Mouse (Mus musculus) megakaryocyte-erythroid progenitor cell, adult 5-6 weeks (primary cell): ENCODE data around the gene Ank2. TPM values are rescaled to one million over a fixed set of nuclear protein-coding genes. Genes with fewer than 3 reads are reported as not detected.

Experiments
- ATAC-seq: replicated peaks from 2 replicates; pipeline ENCODE4 v1.8.0; 2016; ENCODE audit warnings: mild to moderate bottlenecking, inconsistent platforms; ENCODE audit not compliant: severe bottlenecking, poor library complexity, low FRiP score, low TSS enrichment
- total RNA-seq, 2 experiments: library from RNA; stranded (forward) in 1 of 2; stranded (reverse) in 1 of 2; fragments of 200-1000, 215-1000 nt in 1 of 2; fragments of >200 nt in 1 of 2; fragmentation: Nextera tagmentation in 1 of 2; gene quantifications; 2 replicates each; pipeline ENCODE4 v1.2.3; 2014 to 2017

The Ank2 gene
- total RNA-seq, 2 experiments from 2014 or later: 0.38 TPM; not detected in 1

DNA sequence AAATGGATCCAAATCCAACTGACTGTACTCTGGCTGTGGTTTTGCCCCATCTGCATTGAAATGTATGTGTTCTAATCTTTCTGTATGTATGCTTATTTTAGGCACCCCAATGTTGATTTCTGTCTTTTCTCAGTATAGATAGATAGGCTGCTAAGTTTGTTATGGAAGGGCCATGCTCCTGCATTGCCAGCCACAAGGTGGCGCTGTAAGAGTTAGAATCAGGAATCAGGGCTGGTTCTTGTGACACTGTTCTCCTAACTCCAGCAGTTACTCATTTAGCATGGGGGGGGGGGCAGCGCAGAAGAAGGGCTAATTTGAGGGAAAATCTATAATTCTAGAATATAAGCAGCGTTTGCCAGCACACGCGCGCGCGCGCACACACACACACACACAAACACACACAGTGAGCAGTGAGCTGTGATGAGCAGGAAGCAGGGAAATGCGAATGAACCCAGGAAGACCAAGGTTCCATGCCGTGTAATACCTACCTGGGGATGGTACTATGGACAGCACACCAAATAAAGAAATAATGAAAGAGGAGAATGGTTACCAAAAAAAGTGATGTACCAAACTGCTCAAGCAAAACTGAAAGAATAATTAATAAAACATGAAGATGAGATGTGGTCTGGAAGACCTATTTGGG is 520.3 kb downstream of the Ank2 start:
- 0 out of 2 replicates have a peak, but pooled peaks have one; percentile 73 for ATAC-seq

DNA sequence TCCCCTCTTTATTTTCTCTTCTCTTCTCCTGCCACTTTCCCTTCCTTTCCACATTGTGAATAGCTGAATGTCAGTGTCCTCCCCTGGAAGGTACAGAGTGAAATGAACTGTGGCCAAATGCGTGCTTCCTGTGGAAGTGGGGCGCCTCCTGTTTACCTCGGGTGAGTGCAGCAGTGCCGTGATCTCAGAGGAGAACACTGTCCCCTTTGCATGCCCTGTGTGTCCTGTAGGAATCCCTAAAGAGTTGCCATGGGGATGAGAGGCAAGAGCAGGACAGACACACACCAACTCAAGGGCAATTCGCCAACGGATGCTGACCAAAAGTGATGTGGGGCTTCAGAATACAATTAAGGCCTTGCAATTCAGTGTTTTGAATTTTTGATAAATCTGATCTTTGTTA is 521.8 kb downstream of the Ank2 start:
- ATAC-seq: no peak

DNA sequence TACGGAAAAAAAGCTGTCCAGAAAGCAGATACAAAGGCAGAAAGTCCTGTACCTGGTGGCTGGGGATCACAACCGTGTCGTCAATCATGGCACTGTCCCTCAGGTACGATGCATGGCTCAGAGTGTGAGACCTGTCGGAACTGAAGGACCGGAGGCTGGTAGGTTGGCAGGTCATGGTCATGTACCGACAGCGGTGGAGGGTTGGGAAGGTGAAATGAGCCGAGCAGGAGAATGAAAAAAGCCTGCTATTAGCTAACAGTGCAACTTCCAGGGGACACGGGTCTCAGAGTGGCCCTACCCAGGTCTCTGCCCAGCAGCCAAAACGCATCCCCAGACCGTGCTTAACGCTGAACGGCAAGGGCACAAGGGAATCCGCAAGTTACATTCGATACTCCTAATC is 522.4 kb downstream of the Ank2 start:
- ATAC-seq: no peak

DNA sequence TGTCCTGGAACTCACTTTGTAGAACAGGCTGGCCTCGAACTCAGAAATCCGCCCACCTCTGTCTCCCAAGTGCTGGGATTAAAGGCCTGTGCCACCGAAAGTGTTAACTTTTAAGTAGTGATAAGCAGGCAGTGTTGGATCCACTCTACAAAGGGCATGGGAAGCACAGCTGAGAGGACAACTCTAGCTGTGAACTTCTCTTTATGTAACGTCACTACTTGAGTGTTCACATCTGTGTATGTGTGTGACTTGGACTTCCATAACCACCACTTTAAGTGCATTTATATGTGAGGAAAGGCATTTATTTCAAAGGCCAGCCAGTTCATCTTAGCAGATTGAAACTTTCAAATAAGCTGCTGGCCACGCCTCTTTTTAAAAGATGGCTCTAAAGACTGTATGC is 523.7 kb downstream of the Ank2 start:
- no peak for ATAC-seq

DNA sequence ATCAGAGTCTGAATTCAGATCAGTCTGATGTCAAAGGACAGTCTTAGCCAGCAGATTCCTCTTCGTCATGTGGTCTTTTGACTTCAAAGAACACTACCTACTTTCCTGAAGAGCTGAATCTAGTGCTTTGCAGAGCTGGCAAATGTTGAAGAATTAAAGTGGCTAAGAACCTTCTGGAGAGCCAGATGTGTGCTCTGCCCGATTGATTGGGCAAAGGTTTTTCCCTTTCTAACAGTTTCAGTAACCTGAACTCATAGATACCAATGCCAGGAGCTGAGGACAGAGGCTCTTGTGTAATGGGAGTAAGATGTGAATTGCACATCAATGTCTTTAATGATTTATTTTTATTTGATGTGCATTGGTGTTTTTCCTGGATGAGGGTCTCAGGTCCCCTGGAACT is 525.6 kb downstream of the Ank2 start:
- ATAC-seq: no peak

DNA sequence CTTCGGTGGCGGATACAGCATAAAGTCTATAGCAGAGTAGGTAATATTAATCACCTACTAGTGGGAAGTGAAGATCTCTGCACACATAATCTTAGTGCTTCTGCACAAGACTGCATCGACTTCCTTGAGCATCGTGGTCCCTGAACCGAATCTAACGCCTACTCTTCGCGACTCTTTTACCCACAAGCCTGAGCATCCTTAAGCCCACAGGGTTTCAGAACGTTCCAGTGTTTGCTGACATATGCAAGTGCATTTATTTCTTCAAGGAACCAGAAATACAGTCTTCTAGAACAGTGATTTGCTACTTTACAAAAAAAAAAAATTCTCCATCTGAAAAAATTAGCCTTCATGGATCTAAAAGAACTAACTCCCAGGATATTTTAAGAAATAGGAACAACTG is 527.6 kb downstream of the Ank2 start:
- ATAC-seq: no peak

DNA sequence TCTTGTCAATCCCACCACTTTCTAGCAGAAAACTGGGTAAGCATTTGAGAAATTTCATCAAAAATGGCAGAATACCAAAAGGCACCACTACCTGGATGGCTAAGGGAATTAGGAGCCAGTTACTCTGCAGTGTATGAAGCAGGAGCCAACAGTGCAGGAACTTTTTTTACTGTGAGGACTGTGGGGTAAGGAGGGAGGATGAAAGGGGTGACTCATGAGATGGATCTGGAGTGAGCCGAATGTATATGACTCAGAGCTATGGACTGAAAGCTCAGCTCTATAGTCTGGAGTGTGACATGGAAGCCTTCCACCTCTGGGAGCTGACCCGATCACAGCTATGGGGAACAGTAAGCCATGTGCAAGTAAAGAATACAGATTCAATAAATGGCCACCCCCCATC is 530.4 kb downstream of the Ank2 start:
- ATAC-seq: no peak

DNA sequence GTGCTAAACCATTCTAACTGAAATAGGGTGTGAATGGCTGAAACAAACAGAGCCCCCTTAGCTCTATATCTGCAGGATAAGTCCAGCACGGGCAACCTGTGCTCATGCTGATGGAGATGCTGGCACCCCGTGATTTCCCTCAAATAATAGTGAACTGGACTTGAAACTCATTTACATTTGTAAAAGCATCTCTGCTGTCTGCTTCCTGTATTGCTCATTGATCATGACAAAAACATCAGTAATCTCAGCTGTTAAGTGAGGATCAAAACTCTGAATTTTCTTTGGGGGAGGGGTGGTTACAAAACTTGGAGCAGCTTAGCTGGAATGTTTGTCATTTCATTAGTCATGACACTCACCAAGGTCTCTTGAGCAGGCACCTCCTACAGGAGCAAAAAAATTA is 533.4 kb downstream of the Ank2 start:
- ATAC-seq: no peak

DNA sequence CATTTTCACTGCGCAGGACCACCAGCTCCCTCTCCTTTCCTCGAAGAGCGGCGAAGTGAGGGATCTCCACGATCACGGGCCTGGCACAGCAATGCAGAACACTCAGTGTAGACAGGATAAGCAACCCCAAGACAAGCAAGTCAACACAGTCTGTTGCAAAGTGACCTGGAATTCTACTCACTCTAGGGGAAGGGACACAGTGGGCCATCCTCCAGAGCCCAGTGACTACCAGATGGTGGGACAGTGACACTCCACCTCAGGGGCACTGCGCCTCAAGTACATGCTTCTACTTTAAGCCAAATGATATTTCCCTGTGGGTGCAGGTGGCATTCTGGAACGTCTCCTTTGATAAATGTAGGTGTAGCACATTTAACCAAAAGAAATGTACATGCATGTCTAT is 536.8 kb downstream of the Ank2 start:
- no peak for ATAC-seq

DNA sequence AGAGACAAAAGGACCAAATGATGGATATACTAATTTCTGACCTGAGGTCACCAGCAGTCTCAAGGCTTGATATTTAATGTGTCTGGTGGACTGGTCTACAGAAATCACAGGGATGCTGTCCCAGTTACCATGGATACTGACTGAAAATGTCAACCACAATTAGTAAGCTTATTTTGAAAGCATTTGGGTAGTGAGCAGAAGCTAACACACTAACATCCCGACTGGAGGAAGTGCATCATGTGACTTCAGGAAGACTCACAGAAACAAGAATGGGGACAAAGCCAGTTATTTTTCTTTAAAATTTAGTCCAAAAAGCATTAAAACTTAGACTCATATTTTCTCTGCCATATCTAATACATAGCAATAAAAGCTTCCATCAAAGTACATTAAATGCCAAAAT is 546.5 kb downstream of the Ank2 start:
- ATAC-seq: no peak

DNA sequence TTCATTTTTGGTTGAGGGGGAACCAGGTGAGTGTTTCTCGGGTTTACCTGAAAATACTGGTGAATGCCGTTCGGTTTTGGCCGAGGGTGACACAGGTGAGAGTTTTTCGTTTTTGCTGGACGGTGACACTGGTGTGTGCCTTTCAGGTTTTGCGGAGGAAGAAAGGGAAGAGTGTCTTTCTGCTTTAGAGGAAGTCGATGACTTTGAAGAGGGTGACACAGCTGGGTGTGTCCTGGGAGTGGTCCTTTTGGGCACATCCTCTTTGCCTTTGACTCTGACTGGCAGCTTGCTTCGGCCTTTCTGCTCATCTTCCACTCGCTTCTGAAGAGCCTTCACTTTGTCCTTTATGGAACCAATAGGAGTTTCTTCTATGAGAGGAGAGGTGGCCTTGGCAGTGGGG is 552.6 kb downstream of the Ank2 start:
- no peak for ATAC-seq

DNA sequence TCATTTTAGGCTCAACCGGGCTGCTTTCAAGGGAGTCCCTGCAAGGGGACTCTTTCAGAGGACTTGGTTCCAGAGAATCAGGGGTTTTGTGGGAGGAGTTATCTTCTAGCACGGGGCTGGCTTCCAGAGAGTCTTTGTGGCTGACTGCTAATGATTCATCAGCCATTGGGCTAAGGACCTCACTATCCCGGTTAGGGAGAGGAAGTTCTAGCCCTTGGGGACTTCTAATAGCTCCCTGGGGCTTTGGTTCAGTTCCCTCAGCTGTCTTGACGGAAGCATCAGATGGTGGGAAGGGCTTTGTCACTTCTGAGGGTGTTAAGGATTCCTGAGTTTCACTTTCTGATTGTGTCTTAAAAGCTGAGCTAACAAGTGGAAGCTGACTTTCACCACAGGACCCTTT is 554.3 kb downstream of the Ank2 start:
- no peak for ATAC-seq

DNA sequence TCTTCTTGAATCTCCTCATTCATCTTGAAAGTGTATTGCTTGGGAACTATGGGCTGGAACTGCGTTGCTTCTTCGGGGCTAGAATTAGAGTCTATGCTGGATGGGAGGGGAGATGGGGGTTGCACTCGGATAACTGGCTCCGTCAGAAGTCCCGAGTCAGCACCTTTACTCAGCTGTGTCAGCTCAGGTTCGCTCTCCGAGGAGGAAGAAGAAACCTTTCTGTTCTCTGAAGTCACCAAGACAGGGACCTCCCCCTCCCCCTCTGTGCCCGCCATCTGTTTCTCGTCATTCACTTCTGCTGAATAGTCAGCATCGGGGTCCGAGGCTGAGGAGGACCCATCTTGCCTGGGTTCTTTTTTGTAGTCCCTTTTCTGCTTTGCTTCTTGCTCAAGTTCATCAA is 555.1 kb downstream of the Ank2 start:
- no peak for ATAC-seq

DNA sequence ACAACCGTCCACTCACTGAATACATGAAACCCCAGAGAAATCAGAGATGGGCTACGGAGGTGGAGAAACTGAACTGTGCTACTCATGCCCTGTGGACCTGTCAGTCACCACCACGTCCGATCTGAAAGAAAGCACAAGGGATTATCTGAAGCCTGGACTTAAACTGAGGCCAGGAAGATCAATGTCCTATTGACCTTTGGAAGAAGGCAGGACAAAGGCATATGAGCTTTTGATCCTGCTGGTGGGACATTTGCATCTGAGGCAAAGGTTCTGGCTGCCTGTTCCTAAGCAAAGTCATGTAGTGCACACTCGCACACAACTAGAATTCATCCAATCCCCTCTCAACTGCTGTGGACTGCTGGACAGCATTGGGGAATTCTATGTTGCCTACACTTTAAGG is 558.7 kb downstream of the Ank2 start:
- ATAC-seq: no peak

DNA sequence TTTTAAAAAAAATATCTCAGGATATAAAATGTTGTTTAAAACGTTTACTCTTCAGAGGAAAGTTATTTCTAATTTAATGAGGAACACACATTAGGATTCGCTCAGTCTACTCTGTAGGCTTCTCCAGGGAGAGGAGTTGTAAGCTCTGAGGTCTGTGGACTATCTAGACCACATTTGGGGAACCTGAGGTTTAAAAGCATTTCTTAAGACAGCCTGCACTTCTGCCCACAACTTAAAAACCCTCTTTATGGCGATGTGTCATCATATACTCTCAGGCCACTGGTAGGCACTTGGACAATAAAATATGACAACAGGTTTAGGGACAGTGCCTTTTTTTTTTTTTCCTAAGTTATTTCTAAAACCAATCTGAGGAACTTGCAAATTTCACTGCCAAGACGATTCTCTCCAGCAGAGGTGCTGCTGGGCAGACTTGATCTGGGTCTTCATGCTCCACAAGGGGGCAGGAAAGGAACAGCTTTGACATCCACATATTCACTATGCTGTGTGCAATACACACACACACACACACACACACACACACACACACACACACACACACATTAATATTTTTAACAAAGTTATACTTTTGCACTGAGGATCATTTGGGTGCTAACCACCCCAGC is 567.2 kb downstream of the Ank2 start:
- ATAC-seq: peak; percentile 74; the same call in 1 of the 2 replicates

DNA sequence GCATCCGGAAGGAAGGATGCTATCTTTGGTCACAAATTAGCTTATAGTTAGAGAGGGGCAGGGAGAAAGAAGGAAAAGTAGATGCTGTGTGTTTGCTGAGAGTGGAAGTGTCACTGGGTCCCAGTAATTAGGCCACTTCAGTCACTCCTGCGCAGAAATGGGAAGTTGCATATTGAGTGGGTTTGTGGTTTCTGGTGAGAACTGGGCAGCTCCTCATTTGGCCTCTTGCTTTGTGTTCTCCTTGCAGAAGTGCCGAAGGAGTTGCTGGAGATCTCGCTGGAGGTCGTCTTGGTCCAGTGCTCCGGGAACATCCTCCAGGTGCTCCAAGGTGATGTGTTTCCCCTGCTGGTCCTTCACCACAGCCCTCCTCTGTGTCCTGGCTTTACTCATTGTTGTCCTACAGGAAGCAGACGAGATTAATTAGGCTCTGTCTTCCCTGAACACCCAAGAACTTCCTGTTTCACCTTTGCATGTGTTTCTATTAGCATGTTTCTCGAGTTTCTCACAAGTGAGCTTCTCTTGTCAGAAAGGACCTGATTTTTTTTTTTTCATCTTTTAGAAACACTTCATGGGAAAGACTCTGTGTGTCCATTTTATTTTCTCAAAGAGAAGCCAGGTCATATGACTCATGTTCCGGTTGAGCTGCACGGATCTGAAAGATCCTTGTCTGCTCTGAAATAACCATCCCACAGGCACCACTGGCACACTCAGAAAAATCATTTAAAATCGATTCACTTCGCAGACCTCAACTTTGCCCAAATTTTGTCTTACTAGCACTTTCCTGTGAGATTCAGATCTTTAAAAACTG is 575.4 kb downstream of the Ank2 start:
- ATAC-seq: peak; percentile 41; the same call in 1 of the 2 replicates

DNA sequence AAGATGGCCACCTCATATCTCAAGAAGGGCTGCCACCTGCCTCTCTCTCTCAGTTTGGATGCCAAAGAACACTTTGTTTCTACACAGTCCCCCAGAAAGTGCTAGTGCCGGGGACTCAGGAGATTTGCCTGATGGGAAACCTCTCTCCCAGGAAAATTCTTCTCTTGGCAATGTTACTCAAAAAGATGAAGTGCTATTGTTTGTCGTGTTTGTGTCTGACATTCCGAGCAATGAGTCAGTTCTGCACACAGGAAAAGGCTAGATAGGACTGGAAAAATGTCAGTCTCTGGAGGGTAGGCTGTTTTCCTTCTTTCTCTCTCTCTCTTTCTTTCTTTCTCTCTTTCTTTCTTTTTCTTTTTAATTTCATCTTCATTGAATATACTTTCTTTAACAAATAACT is 577.2 kb downstream of the Ank2 start:
- ATAC-seq: no peak

DNA sequence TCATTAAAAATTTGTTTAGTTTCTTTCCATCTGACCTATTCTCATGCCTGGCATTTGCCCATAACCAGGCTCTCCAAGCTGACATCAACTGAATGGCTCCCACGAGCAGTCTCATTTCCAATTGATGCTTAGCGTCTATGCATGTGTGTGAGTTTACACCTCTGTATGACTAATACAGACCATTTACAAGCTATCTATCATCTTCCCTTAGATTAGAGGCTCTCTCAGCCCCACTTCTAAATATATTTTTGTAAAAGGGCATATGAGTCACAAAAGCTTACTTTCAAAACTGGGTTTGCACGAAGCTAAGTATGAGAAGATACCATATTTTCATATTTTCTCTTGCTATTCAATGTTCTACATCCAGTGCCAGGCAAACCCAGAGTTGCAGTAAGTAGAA is 578.9 kb downstream of the Ank2 start:
- no peak for ATAC-seq

DNA sequence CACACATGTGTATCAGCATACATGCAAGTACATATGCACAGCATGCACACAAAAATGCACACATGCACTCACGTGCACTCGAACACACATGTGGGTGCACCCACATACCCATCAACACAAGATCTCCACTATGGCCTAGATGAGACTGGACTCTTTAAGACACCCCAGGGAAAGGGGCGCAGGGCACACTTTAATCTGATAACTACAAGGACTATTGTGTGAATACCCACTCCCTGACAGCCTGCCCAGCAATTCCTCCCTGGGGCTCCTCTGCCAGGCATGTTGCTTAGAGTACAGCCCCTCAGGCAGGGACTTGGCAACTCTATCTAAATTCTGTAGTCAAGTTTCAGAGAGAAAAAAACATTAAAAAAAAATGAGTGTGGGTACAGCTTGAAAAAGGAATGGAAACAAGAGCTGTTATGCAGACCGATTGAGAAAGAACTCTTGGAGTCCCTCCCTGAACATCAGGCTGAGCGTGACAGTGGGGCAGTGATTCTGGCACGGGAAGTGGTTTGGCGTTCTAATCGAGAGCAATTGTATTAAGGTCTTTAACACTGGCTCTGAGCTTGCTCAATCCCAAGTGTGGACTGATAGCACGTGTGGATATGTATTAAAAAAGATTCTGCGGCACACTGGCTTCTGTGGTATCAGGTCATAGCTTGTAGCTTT is 580.2 kb downstream of the Ank2 start:
- ATAC-seq: no peak

DNA sequence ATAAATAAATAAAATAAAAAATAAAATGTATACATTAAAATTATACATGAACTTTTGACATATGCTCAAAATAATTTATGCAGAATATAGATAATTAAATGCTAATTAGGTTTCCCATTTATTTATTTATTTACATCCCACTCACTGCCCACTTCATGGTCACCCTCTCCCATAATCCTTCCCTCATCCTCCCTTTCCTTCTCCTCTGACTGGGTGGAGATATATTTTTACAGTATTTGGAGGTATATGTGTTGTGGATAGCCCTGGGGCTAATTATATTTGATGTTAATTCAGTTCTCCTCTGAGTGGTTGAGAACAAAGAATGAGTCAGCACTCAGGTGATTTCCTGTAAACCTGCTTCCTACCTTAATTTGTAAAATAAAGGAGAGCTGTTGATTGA is 582.8 kb downstream of the Ank2 start:
- no peak for ATAC-seq
